Mouse (Mus musculus) heart, adult 8-10 months (tissue): Measurements from ENCODE around the gene H2-Q10. TPM values are rescaled to one million over a fixed set of nuclear protein-coding genes. Genes with fewer than 3 reads are reported as not detected.
"Not testable (repeated sequence)": the region's sequence is repeated elsewhere in the genome, so short reads cannot be mapped to it uniquely, and the experiment has no call there.

Experiments used
- DNase-seq: peaks from one replicate; pipeline ENCODE4 v3.0.0; 2022; ENCODE audit warnings: low spot score
- total RNA-seq, 4 experiments: library from RNA; stranded (reverse); gene quantifications; 2 replicates each; pipeline ENCODE4 v1.2.4; 2022

Gene H2-Q10
- under 1 TPM; 0.38 to 0.59 (median 0.39) TPM for total RNA-seq

- no peak for DNase-seq
Measured at GRCm38 (mm10) chr17:35469842-35470751, at the start of gene H2-Q10. Gene H2-Q10 (plus strand): TSS chr17:35470089.

- DNase-seq: not testable (repeated sequence)
Measured at GRCm38 (mm10) chr17:35420206-35420810, 49.6 kb upstream of the H2-Q10 start.

- not testable (repeated sequence) for DNase-seq
Measured at GRCm38 (mm10) chr17:35421331-35421730, 48.6 kb upstream of the H2-Q10 start.

GRCm38 (mm10) chr17:35422360-35422759, 47.5 kb upstream of the H2-Q10 start:
- not testable (repeated sequence) for DNase-seq

- DNase-seq: not testable (repeated sequence)
Measured at GRCm38 (mm10) chr17:35423131-35423810, 46.6 kb upstream of the H2-Q10 start.

GRCm38 (mm10) chr17:35424106-35424505, 45.8 kb upstream of the H2-Q10 start:
- not testable (repeated sequence) for DNase-seq

- peak; percentile 63 for DNase-seq
Measured at GRCm38 (mm10) chr17:35424624-35425416, 45.1 kb upstream of the H2-Q10 start, which contains the start of gene H2-Q6. Gene H2-Q6 (plus strand): TSS chr17:35424850.

- not testable (repeated sequence) for DNase-seq
Measured at GRCm38 (mm10) chr17:35425474-35425873, 44.4 kb upstream of the H2-Q10 start.

- DNase-seq: not testable (repeated sequence)
Measured at GRCm38 (mm10) chr17:35428883-35429282, 41.0 kb upstream of the H2-Q10 start.

GRCm38 (mm10) chr17:35430671-35431070, 39.2 kb upstream of the H2-Q10 start:
- not testable (repeated sequence) for DNase-seq

GRCm38 (mm10) chr17:35432167-35432566, 37.7 kb upstream of the H2-Q10 start:
- not testable (repeated sequence) for DNase-seq

GRCm38 (mm10) chr17:35434836-35435235, 35.1 kb upstream of the H2-Q10 start:
- DNase-seq: not testable (repeated sequence)

- DNase-seq: not testable (repeated sequence)
Measured at GRCm38 (mm10) chr17:35435577-35435976, 34.3 kb upstream of the H2-Q10 start.

- not testable (repeated sequence) for DNase-seq
Measured at GRCm38 (mm10) chr17:35437386-35437936, 32.4 kb upstream of the H2-Q10 start.

- DNase-seq: not testable (repeated sequence)
Measured at GRCm38 (mm10) chr17:35438395-35438794, 31.5 kb upstream of the H2-Q10 start.

GRCm38 (mm10) chr17:35438885-35439284, 31.0 kb upstream of the H2-Q10 start, which contains the start of gene H2-Q7:
Gene H2-Q7 (plus strand): TSS chr17:35439155.
- peak; percentile 92 for DNase-seq

GRCm38 (mm10) chr17:35439295-35439747, 30.6 kb upstream of the H2-Q10 start:
- DNase-seq: not testable (repeated sequence)

- DNase-seq: not testable (repeated sequence)
Measured at GRCm38 (mm10) chr17:35439925-35440645, 29.8 kb upstream of the H2-Q10 start.

- DNase-seq: not testable (repeated sequence)
Measured at GRCm38 (mm10) chr17:35442376-35442775, 27.5 kb upstream of the H2-Q10 start.

GRCm38 (mm10) chr17:35444510-35444909, 25.4 kb upstream of the H2-Q10 start:
- not testable (repeated sequence) for DNase-seq
